Mouse (Mus musculus) kidney, adult 2 months (tissue): ENCODE results near the gene Eif4a1.

Source experiments
- CTCF ChIP-seq: fragments of 200-500 bp; conservative IDR thresholded peaks from 2 replicates; pipeline ENCODE4 v1.5.1; 2011; ENCODE audit warnings: low read depth, mild to moderate bottlenecking, control low read depth, low read length, moderate library complexity, mixed read lengths; ENCODE audit not compliant: insufficient read depth, insufficient read length
- POLR2A ChIP-seq: fragments of 200-500 bp; IDR thresholded peaks from one replicate; pipeline ENCODE4 v1.6.1; 2011; ENCODE audit warnings: low read depth, low read length, control low read depth

DNA sequence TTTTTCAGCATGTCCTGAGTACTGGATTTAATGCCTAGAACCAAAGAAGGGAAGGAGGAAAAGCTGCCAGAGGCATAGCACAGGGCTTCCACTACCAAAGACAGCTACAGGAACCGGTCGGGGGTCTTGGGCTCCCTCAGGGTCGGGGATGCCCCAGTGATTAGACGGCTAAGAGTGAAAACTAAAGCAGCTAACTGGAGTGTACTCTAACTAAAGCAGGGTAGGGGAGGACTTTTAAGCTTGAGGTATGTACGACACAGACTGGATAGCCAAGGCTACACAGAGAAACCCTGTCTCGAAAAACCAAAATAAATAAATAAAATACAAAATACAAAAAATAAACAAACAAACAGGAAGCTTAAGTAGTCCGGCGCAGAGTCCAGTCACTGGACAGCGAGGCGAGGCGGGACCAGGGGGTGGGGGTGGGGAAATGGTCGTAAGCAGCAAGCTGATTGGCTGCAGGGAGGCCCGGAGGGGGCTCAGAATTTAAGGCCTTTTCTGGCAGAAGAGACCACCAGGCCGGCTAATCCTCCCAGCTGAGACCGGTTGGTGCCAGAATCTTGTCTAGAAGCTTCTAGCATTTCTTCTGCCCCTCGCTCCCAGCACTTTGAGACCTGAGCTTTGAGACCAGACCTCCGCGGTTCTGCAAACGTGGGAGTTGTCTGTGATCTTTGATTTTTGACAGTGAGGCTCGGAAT, 50.5 kb downstream of the Eif4a1 start, which contains the start of gene Sat2:
- no peak for TF ChIP-seq POLR2A
- no peak for TF ChIP-seq CTCF
